Mouse (Mus musculus) T-helper 17 cell (primary cell): ENCODE measurements around the gene Pglyrp1.

Experiments used
- in situ Hi-C, 2 experiments: fragments of 300-600 bp; cut with MboI, MseI; formaldehyde crosslinking; loops; 1 replicate in 1 of 2; 2 replicates in 1 of 2; pipeline ENCODE4 v1.15.1; 2025; ENCODE audit warnings: high pct_unique_total_duplicates in 2 of 2

The Pglyrp1 gene

DNA sequence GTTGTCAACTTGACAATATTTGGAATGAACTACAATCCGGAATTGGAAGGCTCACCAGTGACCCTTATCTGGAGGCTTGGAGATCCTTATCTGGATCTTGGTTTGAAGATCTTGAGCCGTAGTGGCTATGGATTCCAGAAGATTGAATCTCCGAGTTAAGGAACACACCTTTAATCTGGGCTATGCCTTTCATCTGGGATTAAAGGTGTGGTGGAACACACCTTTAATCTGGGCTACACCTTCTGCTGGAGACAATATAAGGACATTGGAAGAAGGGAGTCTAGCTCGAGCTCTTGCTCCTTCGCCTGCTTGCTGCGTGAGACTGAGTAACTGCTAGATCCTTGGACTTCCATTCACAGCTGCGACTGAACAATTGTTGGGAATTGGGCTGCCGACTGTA lies at the start of gene Pglyrp1:
Gene Pglyrp1, plus strand, starts transcription at position 301 of the 400 bp plus-strand sequence.
- in situ Hi-C loops, result loop anchor here (5.0 kb wide), 2 partner anchors 114 to 124 kb away; no protein-coding TSS in a partner anchor

DNA sequence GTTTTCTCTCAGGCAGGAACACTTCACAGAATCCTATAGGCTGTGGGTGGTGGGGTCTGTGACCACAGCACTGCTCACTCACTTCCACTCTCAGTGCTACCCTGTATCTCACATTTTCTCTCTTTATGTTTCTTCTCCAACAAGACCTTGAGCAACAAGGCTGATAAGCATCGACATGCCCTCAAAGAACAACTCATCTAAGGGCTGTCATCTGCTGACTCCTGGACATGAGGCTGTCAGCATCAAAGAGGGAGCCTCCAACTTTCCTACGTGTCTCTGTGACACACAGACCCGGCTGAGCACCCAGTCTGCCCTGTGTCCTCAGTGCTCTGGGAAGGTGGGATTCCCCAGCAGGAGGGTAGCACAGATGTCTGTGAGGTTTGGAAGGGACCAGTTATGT lies 49.6 kb upstream of the Pglyrp1 start, which contains the start of gene Psg17:
Gene Psg17, minus strand, starts transcription at position 101 of the 400 bp plus-strand sequence.
- in situ Hi-C loops, result no loop called here

DNA sequence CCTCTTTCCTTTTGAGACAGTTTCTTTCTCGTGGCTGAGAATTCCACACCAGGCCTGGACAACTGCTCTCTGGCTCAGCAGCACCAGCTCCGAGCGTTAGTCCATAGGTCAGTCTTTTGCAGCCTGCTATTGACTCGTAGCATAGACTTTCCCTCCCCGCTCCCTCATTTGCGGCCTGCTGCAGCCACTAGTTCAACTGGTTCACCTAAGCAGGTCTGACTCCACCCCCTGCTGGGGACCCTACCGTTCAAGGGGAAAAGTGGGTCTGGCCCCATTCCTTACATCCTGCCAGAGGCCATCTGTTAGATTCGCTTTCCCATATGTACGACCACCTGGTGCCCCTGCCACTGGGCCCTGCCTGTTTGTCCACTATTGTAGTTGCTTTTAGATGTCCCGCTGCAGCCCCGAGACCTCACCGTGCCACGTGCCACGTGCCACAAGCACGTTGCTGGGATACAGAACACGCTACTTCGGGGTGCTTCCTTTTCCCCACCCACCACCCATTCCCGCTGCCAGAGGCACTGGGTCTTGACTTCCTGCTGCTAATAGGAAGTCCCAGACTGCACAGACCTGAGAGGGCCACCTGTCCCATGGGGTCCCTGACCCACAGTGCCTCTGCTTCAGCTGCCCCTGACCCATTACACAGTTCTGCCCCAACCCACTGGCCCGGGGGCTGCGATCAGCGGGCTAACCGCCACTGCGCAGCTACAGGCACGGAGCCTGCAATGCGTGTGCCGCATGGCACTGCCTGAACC lies 43.2 kb upstream of the Pglyrp1 start:
- in situ Hi-C loops, result no loop called here

DNA sequence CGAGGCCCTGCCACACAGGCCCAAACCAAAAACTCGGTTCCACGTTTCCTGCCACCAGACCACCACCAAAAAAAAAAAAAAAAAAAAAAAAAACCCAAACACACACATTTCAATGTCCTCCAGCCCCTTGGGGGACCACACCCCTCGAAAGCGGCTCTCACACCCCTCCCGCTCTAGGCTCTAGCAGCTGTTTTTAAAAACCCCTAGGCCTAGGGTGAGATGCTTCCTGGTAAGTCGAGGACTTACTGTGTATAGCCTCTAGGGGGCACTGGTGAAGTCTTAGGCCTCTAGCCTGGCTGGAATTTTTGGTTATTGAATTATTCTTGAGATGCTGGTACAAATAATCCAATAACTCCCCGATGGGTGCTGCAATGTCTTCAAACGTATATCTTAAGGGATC lies 42.5 kb upstream of the Pglyrp1 start:
- in situ Hi-C loops, result no loop called here

DNA sequence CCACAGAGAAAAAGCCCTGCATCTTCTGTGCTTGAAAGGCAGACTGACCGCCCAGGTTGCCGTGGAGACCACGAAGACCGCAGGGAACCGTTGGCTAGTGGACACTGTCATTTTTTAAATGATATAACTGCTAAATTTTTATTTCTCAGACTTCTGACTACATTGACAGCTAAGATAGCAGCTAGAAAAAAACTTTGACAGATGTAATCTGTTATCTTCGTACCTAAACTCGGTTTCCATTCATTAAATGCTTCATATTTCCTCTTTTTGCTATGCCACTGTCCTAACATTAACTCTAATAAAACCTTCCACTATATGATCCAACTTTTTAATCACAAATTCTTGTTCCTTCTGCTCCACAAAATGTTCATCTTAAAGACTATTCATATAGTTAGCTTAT lies 41.6 kb upstream of the Pglyrp1 start:
- in situ Hi-C loops, result no loop called here

DNA sequence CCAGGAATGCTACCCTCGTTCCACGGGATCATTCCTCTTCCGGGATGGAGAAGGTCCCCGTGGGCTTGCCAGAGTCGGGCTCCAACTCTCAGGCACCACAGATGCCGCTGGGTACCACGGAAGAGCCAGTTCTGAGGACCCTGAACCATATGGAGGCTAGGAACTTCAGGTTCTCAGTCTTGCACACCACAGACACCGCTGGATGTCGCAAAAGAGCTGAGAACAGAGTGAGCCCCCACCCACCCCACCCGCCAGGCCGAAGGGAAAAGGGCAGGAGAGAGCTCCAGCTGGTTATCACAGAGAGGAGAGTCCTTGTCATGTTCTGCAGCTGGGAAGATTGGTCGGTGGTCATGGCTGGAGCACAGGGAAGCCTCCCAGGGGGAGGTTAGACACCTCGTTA lies 38.8 kb upstream of the Pglyrp1 start:
- in situ Hi-C loops, result no loop called here

DNA sequence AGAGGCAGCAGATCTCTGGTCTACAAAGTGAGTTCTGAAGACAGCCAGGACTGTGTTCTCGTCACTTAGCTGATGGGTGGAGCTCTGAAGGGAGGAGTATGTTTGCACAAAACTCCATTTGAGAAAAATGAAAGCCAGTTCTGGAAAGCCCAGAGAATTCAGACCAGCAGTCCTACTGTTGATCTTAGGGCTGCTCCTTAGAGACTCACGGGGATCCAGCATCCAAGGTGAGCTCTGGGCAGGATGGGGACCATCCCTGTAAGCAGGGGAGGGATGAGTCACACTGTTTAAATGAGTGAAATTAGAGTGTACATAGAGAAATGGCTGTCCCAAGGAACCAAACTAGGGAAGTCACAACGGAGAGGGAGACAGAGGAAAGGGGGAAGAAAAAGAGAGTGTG lies 31.3 kb upstream of the Pglyrp1 start, which contains the start of gene Mill2:
Gene Mill2, plus strand, starts transcription at position 102 of the 400 bp plus-strand sequence.
- in situ Hi-C loops, result no loop called here

DNA sequence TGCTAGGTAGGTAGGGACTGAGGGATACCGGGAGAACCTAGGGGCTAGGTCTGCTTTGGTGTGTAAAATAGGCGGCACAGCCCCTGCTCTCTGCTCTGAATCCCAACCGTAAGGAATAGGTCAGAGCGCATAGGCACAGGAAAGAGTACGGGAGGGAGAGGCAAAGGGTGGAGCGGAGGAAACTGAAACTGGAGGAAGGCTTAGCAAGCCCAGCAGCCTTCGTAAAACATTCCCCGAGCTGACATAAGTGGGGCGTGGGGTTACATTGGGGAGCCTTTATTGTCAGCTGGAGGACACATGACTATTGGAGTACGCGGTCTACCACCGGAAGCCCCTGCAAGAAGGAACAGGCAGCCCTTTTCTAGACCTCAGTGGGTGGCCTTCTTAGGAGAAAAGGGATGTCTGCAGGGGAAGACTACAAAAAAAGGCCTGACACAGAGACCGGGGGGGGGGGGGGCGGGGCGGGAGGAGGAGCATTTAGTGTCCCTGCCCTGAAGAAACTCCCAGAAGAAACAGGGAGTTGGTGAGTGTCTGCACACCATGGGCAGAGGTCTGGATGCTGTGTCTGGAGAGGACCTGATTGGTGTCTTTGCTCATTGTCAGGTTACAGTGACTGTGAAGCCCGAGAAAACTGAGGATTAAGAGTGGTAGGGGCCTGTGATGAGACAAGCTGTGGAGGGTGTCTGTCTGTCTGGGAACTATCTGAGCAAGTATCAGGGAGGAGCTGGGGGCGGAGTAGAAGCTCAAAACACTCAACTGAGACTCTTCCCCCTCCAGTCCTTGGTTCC lies 30.6 kb upstream of the Pglyrp1 start:
- in situ Hi-C loops, result no loop called here

DNA sequence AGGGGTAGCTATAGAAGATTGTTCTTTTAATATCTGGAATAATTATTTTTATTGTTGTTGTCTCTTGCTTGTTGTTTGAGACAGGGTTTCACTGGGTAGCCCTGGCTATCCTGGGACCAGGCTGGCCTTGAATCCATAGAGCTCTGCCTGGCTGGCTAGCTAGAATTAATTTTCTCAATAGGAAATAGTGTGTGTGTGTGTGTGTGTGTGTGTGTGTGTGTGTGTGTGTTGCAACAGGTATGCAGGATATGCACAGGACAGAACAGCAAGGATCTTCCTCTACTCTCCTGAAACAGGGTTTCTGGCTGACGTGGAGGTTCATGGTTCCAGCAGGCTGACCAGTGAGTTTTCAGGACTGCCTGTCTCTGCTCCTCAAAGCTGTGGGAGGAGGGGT lies 30.0 kb upstream of the Pglyrp1 start:
- in situ Hi-C loops, result no loop called here

DNA sequence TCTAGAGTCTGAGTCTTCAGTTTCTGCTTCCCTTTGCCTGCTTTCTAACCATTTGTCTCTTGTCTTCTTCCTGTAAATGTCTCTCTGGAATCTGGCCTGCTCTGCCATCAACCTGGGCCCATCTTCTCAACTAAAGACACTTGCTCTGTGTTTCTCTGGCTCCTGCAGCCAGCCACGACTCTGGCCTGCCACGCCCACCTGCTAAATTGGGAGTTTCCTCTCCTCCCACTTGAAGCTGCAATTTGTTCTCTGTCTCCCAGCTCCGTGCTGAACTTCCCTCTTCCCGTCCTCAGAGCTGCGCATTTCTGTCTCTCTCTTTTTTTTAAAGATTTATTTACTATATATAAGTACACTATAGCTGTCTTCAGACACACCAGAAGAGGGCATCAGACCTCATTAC lies 26.3 kb upstream of the Pglyrp1 start:
- in situ Hi-C loops, result no loop called here

DNA sequence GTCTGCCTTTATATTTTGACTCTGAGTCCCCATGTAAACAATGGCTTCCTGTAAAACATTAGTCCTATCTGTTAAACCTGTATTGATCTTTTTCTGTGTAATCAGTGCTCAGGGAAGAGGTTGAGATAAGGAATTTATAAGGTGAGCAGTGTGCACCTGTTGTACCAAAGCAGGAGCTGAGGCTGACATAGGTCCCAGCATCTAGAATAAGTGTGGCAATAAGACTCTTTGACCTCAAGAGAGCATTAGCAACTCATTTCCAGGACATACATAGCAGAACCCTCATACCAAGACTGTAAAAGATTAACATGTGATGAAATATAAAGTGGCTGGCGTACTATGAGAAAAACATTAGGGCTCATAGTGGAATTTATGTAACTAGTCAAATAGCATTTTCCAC lies 22.7 kb upstream of the Pglyrp1 start:
- in situ Hi-C loops, result no loop called here

DNA sequence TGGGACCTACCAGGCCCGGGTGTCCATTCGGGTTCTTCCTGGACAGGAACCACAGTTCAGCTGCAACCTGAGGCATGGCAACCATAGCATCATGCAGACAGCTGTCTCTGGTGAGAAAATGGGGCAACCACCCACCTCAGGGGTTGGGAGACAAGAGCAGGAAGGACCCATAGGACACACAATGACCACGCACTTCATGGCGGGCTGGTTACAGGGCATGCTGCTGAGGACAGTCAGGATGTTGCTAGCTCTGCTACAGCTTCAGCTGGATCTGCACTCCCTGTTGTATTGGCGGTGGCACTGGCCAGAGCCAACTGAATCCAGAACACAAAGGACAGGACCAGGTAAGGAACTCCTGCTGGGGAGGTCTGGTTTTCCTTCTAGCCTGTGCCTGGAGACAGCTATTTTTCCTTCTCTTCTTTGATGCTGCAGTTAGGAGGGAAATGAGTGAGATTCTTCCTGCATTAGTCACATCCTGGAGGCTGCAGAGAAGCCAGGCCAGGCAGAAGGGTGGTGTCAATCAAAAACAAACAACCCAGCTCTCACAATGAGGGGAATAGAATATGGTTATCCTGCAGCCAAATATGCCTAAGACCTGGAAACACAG lies 12.7 kb upstream of the Pglyrp1 start:
- in situ Hi-C loops, result no loop called here

DNA sequence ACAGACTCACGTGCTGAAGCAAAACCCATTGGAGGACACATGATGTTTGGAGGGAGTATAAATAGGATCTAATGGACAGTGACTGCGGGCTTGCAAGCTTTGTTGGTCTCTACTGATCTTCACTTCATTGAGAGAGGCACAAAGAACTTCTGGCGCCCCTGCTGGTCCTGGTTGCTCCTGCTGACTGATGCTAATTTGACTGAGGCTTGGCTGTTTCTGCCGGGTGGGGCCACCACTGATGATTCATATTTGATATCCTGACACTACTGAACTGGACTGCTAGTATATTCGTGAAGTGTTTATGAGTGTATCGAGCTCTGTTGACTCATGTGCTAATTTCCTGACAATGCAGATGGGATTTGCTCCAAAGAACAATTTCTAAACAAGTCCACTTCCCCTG lies 8.3 kb upstream of the Pglyrp1 start:
- in situ Hi-C loops, result no loop called here

DNA sequence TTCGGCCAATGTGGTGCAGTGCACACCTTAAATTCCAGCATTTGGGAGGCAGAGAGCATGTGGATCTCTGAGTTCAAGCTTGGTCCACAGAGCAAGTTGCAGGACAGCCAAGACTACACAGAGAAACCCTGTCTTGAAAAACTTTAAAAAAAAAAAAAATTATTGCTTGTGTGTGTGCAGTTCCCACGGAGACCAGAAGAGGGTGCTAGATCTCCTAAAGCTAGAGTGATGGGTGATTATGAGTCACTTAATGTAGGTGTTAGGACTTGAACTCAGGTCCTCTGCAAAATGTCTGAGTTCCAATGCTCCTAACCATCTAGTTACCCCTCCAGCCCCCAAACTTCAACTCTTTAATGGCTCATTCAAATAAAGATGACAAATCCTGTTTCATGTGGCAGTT lies 2.6 kb upstream of the Pglyrp1 start:
- in situ Hi-C loops, result no loop called here

DNA sequence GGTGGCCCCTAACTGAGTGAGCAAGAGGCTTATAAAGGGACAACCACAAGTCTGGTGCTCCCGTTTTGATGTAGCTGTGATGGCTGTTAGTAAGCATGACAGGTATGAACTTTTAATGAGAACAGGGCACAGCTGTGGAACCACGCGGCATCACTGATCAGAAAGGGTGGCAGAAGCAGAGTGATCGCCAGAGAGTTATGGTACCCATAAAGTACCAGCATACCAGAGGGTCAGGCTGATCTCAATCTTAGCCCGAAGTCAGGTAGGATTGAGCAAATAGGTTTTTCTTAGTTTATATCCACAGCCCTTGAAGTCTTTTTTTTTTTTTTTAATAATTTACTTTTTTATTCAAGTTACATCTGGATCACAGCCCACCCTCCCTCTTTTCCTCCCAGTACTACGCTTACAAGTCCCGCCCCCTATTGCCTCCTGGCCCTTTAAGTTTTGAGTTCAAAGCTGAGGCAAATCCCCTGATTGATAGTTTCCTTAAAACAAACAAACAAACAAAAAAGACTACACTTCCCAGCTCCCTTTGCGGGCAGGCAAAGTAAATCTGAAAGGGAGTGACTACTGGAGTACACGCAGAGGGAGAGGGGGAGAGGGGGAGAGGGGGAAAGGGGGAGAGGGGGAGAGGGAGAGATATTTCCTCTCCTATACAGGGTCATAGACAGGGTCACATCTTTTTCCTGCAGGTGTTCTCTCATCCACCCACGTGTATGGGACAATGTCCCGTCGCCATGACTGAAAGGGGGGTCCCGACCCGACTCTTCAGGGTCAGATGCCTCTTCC lies 1.1 kb downstream of the Pglyrp1 start:
- in situ Hi-C loops, result loop anchor here (5.0 kb wide), 2 partner anchors 115 to 125 kb away; no protein-coding TSS in a partner anchor

DNA sequence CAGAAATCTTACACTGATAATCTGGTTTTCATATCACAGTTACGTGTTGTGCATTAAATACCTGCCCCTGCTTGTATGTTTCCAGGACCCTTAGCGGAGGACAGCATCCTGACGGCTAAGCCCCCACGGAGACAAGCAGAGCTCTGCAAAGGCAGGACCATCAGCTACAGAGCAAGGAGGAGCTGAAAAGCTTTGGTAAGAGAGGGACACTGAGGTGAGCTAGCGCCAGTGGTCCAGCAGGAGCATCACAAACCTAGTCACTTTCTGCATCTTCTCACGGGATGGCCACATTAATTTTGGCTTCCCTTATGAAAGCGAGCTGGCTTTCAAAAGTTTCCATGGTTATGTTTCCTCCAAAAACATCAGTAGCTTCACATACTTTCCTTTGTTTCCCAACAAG lies 1.7 kb downstream of the Pglyrp1 start:
- in situ Hi-C loops, result loop anchor here (5.0 kb wide), 2 partner anchors 116 to 126 kb away; no protein-coding TSS in a partner anchor

DNA sequence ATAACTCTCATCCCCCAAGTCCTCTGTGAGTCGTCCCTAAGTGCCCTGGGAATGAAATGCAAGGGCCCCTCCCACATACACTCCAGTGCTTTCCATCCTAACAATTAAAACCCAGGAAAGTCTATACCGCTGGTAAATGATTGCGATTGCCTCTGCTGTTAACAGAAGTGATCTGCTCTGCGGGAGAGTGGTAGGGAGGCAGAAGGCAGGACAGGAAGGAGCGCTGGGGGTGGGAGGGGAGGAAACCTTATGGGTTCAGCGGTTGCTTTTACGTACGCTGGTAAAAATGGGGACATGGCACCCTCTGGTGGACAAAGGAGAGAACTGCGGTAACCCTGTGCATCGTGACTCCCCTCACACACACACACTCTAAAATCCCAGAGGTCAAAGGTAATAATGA lies 2.1 kb downstream of the Pglyrp1 start:
- in situ Hi-C loops, result loop anchor here (5.0 kb wide), 2 partner anchors 116 to 126 kb away; no protein-coding TSS in a partner anchor

DNA sequence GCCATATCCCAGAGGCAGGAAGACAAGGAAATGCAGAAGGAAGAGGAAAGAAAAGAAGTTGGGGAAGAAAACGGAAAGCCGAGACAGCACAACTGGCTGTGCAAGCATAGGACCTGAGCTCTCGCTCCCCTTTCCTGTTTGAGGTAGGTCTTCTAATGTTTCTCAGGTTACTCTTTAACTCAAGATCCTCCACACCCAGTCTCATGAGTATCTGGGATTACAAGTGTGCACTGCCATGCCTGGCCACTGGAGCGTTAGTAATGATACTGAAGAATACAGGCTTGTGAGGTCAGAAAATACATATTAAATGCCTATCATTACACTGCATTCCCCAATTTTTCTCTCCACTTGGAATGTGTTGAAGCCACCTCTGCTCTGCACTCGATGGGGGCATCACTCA lies 4.2 kb downstream of the Pglyrp1 start:
- in situ Hi-C loops, result no loop called here

DNA sequence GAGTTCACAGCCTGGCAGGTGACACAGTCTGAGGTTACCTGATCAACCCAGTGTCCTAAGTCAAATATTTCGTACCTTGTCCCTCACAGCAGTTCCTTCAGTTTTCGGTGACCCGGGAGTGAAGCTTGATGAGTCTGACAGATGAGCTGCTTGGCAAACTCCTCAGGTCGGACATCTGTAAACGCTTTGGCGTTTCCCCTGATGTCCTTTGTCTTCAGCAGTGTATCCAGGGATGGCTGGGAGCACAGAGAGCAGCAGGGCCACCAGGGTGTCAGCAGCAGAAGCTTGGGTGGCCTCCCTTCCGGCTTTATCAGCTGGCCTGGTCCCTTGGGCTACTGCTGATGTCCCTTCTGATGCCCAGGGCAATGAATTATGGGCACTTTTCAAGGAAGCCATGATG lies 7.6 kb downstream of the Pglyrp1 start:
- in situ Hi-C loops, result no loop called here

DNA sequence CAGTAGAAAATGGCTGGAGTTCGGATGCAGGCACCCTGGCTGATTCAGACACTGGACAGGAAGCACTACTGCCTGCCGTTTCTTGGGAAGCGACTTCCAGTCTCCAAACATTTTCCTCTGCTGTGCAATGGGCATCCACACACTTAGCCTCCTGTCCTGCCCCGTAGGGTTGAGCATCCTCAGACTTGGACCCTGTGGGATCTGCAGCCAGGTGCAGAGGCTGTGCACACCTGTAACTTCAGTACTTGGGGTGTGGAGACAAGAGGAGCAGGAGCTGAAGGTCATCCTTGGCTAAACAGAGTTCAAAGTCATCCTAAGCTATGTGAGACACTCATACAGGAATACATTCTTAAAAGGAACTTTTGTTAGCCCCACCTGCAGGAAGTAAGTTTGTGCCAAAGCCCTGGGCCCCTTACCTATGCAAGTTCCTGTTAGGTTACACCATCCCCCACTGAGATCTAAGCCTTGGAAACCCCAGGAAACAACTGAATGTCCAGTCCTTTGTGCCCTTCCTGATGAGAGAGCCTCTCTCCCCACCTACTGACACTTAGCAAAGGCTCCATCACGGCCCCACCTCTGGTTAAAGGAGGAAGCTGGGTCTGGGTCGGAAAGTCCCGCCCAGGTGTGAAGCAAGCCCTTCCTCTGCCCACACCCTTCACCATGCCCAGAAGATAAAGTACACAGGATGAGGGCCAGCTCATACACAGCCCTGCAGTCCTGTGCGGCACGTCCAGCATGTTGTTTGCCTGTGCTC lies 13.0 kb downstream of the Pglyrp1 start:
- in situ Hi-C loops, result no loop called here
